Mouse (Mus musculus) hindbrain, embryonic 13.5 days (tissue): ENCODE measurements at regions not wholly inside any gene's neighbourhood (a gene's known extent, or its start where the extent isn't known, plus 50 kb on each side); places are given as distances from the start of the nearest gene placed in this dataset.

Source experiments
- ATAC-seq: fragments of 200-750 bp; cut with Nextera tagmentation; 2 replicates; pipeline ENCODE4 v1.8.0; 2017; ENCODE audit warnings: moderate TSS enrichment; ENCODE audit not compliant: low FRiP score
- H3K27ac ChIP-seq: fragments of 300-500 bp; sonication (generic); 2 replicates; pipeline ENCODE4 v1.5.1; 2015; ENCODE audit warnings: inconsistent platforms, mild to moderate bottlenecking, moderate library complexity
- H3K27me3 ChIP-seq: fragments of 300-500 bp; sonication (generic); 2 replicates; pipeline ENCODE4 v1.6.1; 2015; ENCODE audit warnings: mild to moderate bottlenecking, inconsistent platforms
- H3K36me3 ChIP-seq: fragments of 300-500 bp; sonication (generic); 2 replicates; pipeline ENCODE4 v1.6.1; 2015; ENCODE audit warnings: mild to moderate bottlenecking, inconsistent platforms
- H3K4me1 ChIP-seq: fragments of 300-500 bp; sonication (generic); replicated peaks from 2 replicates; pipeline ENCODE4 v1.6.1; 2015; ENCODE audit warnings: inconsistent platforms
- H3K4me2 ChIP-seq: fragments of 300-500 bp; sonication (generic); 2 replicates; pipeline ENCODE4 v1.6.1; 2015; ENCODE audit warnings: inconsistent platforms, mild to moderate bottlenecking, moderate library complexity
- H3K4me3 ChIP-seq: fragments of 300-500 bp; sonication (generic); 2 replicates; pipeline ENCODE4 v1.5.1; 2015; ENCODE audit warnings: mild to moderate bottlenecking, inconsistent platforms
- H3K9ac ChIP-seq: fragments of 300-500 bp; sonication (generic); 2 replicates; pipeline ENCODE4 v1.6.1; 2015; ENCODE audit warnings: mild to moderate bottlenecking, inconsistent platforms
- H3K9me3 ChIP-seq: fragments of 300-500 bp; sonication (generic); 2 replicates; pipeline ENCODE4 v1.6.1; 2016; ENCODE audit warnings: inconsistent platforms
- WGBS: fragments of 180-500 bp; shearing (Covaris S2); methylation state at CpG from one replicate; pipeline ENCODE4 v1.1.7; 2015; 5-methylcytosine and 5-hydroxymethylcytosine counted together

- peaks cover 9% of the 10 kb centered on the region for H3K4me1 ChIP-seq
- H3K36me3 ChIP-seq = no peaks in the 10 kb centered on the region
- ATAC-seq = no peak
- H3K27ac ChIP-seq = no peak overlapping the region
- no peak overlapping the region for H3K9ac ChIP-seq
- no peaks in the 10 kb centered on the region for H3K27me3 ChIP-seq
- H3K4me2 ChIP-seq = no peak overlapping the region
- H3K9me3 ChIP-seq = no peaks in the 10 kb centered on the region
- H3K4me3 ChIP-seq = no peak overlapping the region
Observed at GRCm38 (mm10) chr3:57910020-57910419, 62.1 kb upstream of the Pfn2 start.

DNA sequence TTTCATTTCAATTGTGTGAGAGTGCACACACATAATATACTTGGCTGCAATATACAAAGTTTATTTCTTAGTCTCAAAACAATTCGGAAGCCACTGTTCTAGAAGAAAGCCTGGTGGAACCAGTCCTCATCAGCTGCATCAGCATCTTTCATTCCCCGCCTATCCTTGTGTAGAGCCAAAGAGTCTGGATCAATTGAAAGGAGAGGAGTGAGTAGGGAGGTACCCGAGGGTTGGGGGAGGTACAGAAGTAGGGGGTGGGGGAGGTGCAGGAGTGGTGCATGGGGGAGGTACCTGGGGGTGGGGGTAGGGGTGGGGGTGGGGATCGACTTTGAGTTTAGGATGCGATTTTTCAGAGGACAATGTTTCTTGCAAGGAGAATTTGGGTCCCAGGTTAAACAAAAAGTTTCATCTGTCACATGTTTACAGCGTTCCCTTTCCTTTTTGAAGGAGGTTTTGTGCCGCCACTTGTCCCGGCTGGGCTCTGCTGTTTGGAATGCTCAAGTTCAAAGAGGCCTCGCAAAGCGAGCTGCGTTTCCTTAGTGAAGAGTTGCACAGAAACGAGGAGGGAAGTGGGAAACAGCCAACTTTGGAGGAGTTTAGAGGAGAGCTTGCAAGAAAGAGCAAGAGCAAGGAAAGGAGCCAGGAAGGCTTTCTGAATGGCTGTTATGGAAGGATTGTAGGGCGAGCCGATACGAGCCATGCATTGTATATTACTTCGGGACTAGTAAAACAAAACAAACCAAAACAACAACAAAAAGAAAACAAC is 64.1 kb upstream of the Pfn2 start:
- Histone ChIP-seq H3K9me3 (no peaks in the 10 kb centered on the region), H3K4me3 (no peak overlapping the region), H3K27me3 (no peaks in the 10 kb centered on the region), H3K4me1 (peaks cover 9% of the 10 kb centered on the region), H3K27ac (peak overlapping the region; percentile 0; the same call in 1 of the 2 replicates), H3K9ac (no peak overlapping the region), H3K4me2 (peak overlapping the region; percentile 22; the same call in 1 of the 2 replicates), H3K36me3 (no peaks in the 10 kb centered on the region)
- 30% methylated on average over 16 of the region's 16 CpGs for WGBS
- 0 out of 2 replicates have a peak, but pooled peaks have one; percentile 54 for ATAC-seq

DNA sequence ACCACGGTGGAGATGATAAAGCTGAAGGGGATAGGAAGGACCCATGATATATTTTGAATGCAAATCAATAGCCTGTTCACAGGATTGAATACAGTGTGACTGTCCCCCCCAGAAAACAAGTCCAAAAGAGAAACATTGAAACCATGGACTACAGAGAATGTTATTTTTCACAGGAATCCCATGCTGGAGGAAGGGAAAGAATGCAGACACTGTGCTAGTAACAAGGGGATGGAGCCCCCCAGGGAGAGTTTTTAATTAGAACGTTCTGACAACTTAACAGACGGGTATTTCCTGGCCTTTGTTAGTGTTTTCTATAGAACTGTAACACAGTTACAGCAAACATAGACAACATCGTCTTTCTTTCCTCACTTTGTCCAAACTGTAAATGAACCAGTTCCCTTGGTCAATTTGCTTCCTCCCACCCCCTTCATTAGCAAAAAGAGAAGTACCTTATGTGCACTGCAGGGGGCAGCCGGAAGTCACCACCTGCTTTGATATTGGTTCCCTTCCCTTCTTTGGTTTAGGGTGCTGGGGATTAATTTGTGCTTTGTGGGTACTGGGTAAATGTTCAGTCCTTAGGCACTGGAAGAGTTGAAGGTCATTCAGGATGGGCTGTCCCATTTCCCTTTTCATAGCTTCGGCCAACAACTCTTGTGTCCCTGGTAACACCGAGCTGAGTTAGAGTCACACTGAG is 64.9 kb upstream of the Pfn2 start:
- Histone ChIP-seq H3K36me3 (no peaks in the 10 kb centered on the region), H3K4me1 (peaks cover 9% of the 10 kb centered on the region), H3K27me3 (no peaks in the 10 kb centered on the region), H3K9me3 (no peaks in the 10 kb centered on the region), H3K27ac (peak overlapping the region; percentile 0; the same call in 1 of the 2 replicates), H3K4me3 (no peak overlapping the region), H3K4me2 (no peak overlapping the region), H3K9ac (no peak overlapping the region)
- 0 out of 2 replicates have a peak, but pooled peaks have one; percentile 28 for ATAC-seq
- 53% methylated on average over 7 of the region's 7 CpGs for WGBS

GRCm38 (mm10) chr3:57914687-57915086 is 66.8 kb upstream of the Pfn2 start:
- Histone ChIP-seq H3K27ac (no peak overlapping the region), H3K9me3 (no peaks in the 10 kb centered on the region), H3K4me1 (peaks cover 18% of the 10 kb centered on the region), H3K36me3 (no peaks in the 10 kb centered on the region), H3K9ac (no peak overlapping the region), H3K4me3 (no peak overlapping the region), H3K27me3 (no peaks in the 10 kb centered on the region), H3K4me2 (no peak overlapping the region)
- WGBS = 93% methylated on average over 3 of the region's 3 CpGs
- ATAC-seq = no peak

DNA sequence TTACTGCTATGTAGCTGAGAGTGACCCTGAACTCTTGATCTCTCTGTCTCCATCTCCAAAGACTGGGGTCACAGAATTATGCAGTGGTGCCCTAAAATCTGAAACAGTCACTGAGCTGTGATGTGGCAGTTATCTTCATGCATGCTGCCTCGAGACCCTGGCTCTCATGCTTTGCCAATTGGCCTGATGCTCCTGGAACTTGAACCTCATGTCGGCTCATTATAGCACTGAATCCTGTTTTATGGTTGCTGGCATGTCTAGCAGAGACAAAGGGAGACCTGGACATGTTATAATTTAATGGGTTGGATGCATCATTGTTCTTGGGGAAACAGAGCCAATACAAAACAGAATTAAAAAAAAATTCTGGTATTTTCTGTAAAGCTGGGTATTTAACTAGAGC is 71.0 kb upstream of the Pfn2 start:
- 78% methylated on average over 2 of the region's 2 CpGs for WGBS

GRCm38 (mm10) chr3:57919390-57920089 is 71.7 kb upstream of the Pfn2 start:
- WGBS = 63% methylated on average over 5 of the region's 5 CpGs
- ATAC-seq = 0 out of 2 replicates have a peak, but pooled peaks have one; percentile 28

More for the DNA sequence above, 71.0 kb upstream of the Pfn2 start:
- no peak overlapping the region for H3K4me3 ChIP-seq
- H3K9me3 ChIP-seq = no peaks in the 10 kb centered on the region
- H3K27ac ChIP-seq = no peak overlapping the region
- no peak for ATAC-seq
- no peaks in the 10 kb centered on the region for H3K27me3 ChIP-seq
- H3K9ac ChIP-seq = no peak overlapping the region
- no peak overlapping the region for H3K4me2 ChIP-seq
- H3K36me3 ChIP-seq = no peaks in the 10 kb centered on the region
- H3K4me1 ChIP-seq = peaks cover 9% of the 10 kb centered on the region; the same call in 1 of the 2 replicates

DNA sequence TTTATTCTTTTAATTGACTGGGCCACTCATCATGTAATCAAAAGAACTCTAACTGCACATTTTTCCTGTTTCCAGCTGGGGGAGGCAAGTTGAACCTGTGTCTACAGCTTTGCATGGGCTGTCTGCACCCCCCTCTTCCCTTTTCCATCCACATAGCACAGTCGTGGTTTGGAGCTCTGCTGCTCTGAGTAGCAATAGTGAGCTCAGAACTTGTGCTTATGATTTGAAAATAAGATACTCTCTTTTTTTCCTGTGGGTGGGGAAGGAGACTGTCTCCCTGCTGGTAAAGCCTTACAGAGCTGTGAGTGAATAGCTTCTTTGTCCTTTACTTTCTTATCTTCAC is 72.2 kb upstream of the Pfn2 start:
- H3K4me2 ChIP-seq = no peak overlapping the region
- no peak overlapping the region for H3K4me3 ChIP-seq
- ATAC-seq = no peak
- H3K9me3 ChIP-seq = no peaks in the 10 kb centered on the region
- H3K9ac ChIP-seq = no peak overlapping the region
- no peaks in the 10 kb centered on the region for H3K27me3 ChIP-seq
- H3K27ac ChIP-seq = no peak overlapping the region
- peaks cover 9% of the 10 kb centered on the region; the same call in 1 of the 2 replicates for H3K4me1 ChIP-seq
- 38% methylated on average over 1 of the region's 1 CpGs for WGBS
- H3K36me3 ChIP-seq = no peaks in the 10 kb centered on the region

More at GRCm38 (mm10) chr3:57919390-57920089, 71.7 kb upstream of the Pfn2 start:
- no peak overlapping the region for H3K9ac ChIP-seq
- no peak overlapping the region for H3K4me2 ChIP-seq
- H3K4me1 ChIP-seq = peaks cover 9% of the 10 kb centered on the region; the same call in 1 of the 2 replicates
- no peak overlapping the region for H3K4me3 ChIP-seq
- H3K27ac ChIP-seq = 0 out of 2 replicates have a peak overlapping the region, but pooled peaks have one; percentile 23
- no peaks in the 10 kb centered on the region for H3K9me3 ChIP-seq
- no peaks in the 10 kb centered on the region for H3K36me3 ChIP-seq
- H3K27me3 ChIP-seq = no peaks in the 10 kb centered on the region

- H3K27ac ChIP-seq = no peak overlapping the region
- H3K4me3 ChIP-seq = no peak overlapping the region
- no peak overlapping the region for H3K4me2 ChIP-seq
- ATAC-seq = no peak
- H3K4me1 ChIP-seq = peaks cover 9% of the 10 kb centered on the region; the same call in 1 of the 2 replicates
- H3K9me3 ChIP-seq = no peaks in the 10 kb centered on the region
- no peak overlapping the region for H3K9ac ChIP-seq
- H3K27me3 ChIP-seq = no peaks in the 10 kb centered on the region
- 93% methylated on average over 2 of the region's 2 CpGs for WGBS
- H3K36me3 ChIP-seq = no peaks in the 10 kb centered on the region
Observed at GRCm38 (mm10) chr3:57921071-57921882, 73.4 kb upstream of the Pfn2 start.

GRCm38 (mm10) chr3:57923061-57923460 is 75.2 kb upstream of the Pfn2 start:
- peaks cover 9% of the 10 kb centered on the region; the same call in 1 of the 2 replicates for H3K4me1 ChIP-seq
- ATAC-seq = no peak
- H3K4me3 ChIP-seq = no peak overlapping the region
- H3K4me2 ChIP-seq = no peak overlapping the region
- H3K27ac ChIP-seq = no peak overlapping the region
- no peaks in the 10 kb centered on the region for H3K36me3 ChIP-seq
- H3K9me3 ChIP-seq = no peaks in the 10 kb centered on the region
- no peaks in the 10 kb centered on the region for H3K27me3 ChIP-seq
- H3K9ac ChIP-seq = no peak overlapping the region
- WGBS = 81% methylated on average over 3 of the region's 3 CpGs

GRCm38 (mm10) chr3:57932657-57933539 is 85.0 kb upstream of the Pfn2 start:
- no peak for ATAC-seq
- H3K27me3 ChIP-seq = no peaks in the 10 kb centered on the region
- H3K9ac ChIP-seq = no peak overlapping the region
- no peak overlapping the region for H3K27ac ChIP-seq
- H3K36me3 ChIP-seq = no peaks in the 10 kb centered on the region
- H3K4me3 ChIP-seq = no peak overlapping the region
- no peaks in the 10 kb centered on the region for H3K9me3 ChIP-seq
- no peaks in the 10 kb centered on the region for H3K4me1 ChIP-seq
- 91% methylated on average over 3 of the region's 3 CpGs for WGBS
- no peak overlapping the region for H3K4me2 ChIP-seq

- 72% methylated on average over 5 of the region's 5 CpGs for WGBS
- no peaks in the 10 kb centered on the region for H3K36me3 ChIP-seq
- no peaks in the 10 kb centered on the region for H3K4me1 ChIP-seq
- H3K9ac ChIP-seq = no peak overlapping the region
- H3K27ac ChIP-seq = no peak overlapping the region
- no peak overlapping the region for H3K4me2 ChIP-seq
- no peak for ATAC-seq
- no peaks in the 10 kb centered on the region for H3K27me3 ChIP-seq
- no peak overlapping the region for H3K4me3 ChIP-seq
- no peaks in the 10 kb centered on the region for H3K9me3 ChIP-seq
Observed at GRCm38 (mm10) chr3:57935042-57935610, 87.2 kb upstream of the Pfn2 start.
